Mouse (Mus musculus): ENCODE measurements around the gene Ccdc169. TPM values are rescaled to one million over a fixed set of nuclear protein-coding genes. Genes with fewer than 3 reads are reported as not detected.
A peak's percentile ranks its signal among the peaks of the same experiment; 100 is the strongest.

The Ccdc169 gene
- polyA plus RNA-seq, 1 experiment from 2014 or later = not detected

- Histone ChIP-seq H3K27ac (replicated peaks) (no peak overlapping the region), H3K4me1 (no peaks in the 10 kb centered on the region), H3K27me3 (replicated peaks; ENCODE audit: low read depth, poor library complexity, severe bottlenecking) (no peaks in the 10 kb centered on the region), H3K36me3 (replicated peaks) (no peaks in the 10 kb centered on the region), H3K9me3 (no peaks in the 10 kb centered on the region), H3K4me3 (no peak overlapping the region)
- WGBS = 93% methylated on average over 17 of the region's 17 CpGs
- no peak for DNase-seq (ENCODE audit: low spot score)
Measured at GRCm38 (mm10) chr3:55106051-55106450, 31.1 kb upstream of the Ccdc169 start.

GRCm38 (mm10) chr3:55109097-55109496 lies 28.0 kb upstream of the Ccdc169 start:
- Histone ChIP-seq H3K9me3 (no peaks in the 10 kb centered on the region), H3K36me3 (replicated peaks) (no peaks in the 10 kb centered on the region), H3K27me3 (replicated peaks; ENCODE audit: low read depth, poor library complexity, severe bottlenecking) (no peaks in the 10 kb centered on the region), H3K4me1 (peaks cover 18% of the 10 kb centered on the region), H3K4me3 (no peak overlapping the region), H3K27ac (replicated peaks) (no peak overlapping the region)
- no peak for DNase-seq (ENCODE audit: low spot score)
- 74% methylated on average over 4 of the region's 4 CpGs for WGBS

GRCm38 (mm10) chr3:55111935-55112709 lies 25.0 kb upstream of the Ccdc169 start, which contains the start of gene Spg20:
Spg20 (plus strand) TSS chr3:55112108.
- H3K36me3 ChIP-seq (replicated peaks) = peaks cover 9% of the 10 kb centered on the region
- no peaks in the 10 kb centered on the region for H3K9me3 ChIP-seq
- H3K27me3 ChIP-seq (replicated peaks; ENCODE audit: low read depth, poor library complexity, severe bottlenecking) = no peaks in the 10 kb centered on the region
- DNase-seq (ENCODE audit: low spot score) = peak; percentile 97
- H3K4me3 ChIP-seq = peak within 1 kb of the TSS; percentile 84
- H3K4me1 ChIP-seq = peaks cover 28% of the 10 kb centered on the region
- H3K27ac ChIP-seq (replicated peaks) = peak within 1 kb of the TSS; percentile 97
- under 1% methylated on average over 58 of the region's 58 CpGs for WGBS

- H3K9me3 ChIP-seq = no peaks in the 10 kb centered on the region
- peak overlapping the region; percentile 84 for H3K4me3 ChIP-seq
- no peaks in the 10 kb centered on the region for H3K27me3 ChIP-seq (replicated peaks; ENCODE audit: low read depth, poor library complexity, severe bottlenecking)
- DNase-seq (ENCODE audit: low spot score) = peak; percentile 52
- H3K36me3 ChIP-seq (replicated peaks) = peaks cover 16% of the 10 kb centered on the region
- H3K27ac ChIP-seq (replicated peaks) = peak overlapping the region; percentile 97
- H3K4me1 ChIP-seq = peaks cover 28% of the 10 kb centered on the region
- WGBS = 40% methylated on average over 16 of the region's 16 CpGs
Measured at GRCm38 (mm10) chr3:55112710-55113415, 24.3 kb upstream of the Ccdc169 start.

GRCm38 (mm10) chr3:55114313-55115065 lies 22.6 kb upstream of the Ccdc169 start:
- no peak overlapping the region for H3K4me3 ChIP-seq
- H3K27me3 ChIP-seq (replicated peaks; ENCODE audit: low read depth, poor library complexity, severe bottlenecking) = no peaks in the 10 kb centered on the region
- H3K36me3 ChIP-seq (replicated peaks) = peaks cover 32% of the 10 kb centered on the region
- no peak for DNase-seq (ENCODE audit: low spot score)
- peaks cover 28% of the 10 kb centered on the region for H3K4me1 ChIP-seq
- no peak overlapping the region for H3K27ac ChIP-seq (replicated peaks)
- no peaks in the 10 kb centered on the region for H3K9me3 ChIP-seq
- 53% methylated on average over 7 of the region's 7 CpGs for WGBS

- no peaks in the 10 kb centered on the region for H3K27me3 ChIP-seq (replicated peaks; ENCODE audit: low read depth, poor library complexity, severe bottlenecking)
- H3K4me3 ChIP-seq = no peak overlapping the region
- H3K36me3 ChIP-seq (replicated peaks) = peaks cover 38% of the 10 kb centered on the region
- no peak overlapping the region for H3K27ac ChIP-seq (replicated peaks)
- H3K9me3 ChIP-seq = no peaks in the 10 kb centered on the region
- peaks cover 28% of the 10 kb centered on the region for H3K4me1 ChIP-seq
- no peak for DNase-seq (ENCODE audit: low spot score)
- WGBS = 44% methylated on average over 1 of the region's 1 CpGs
Measured at GRCm38 (mm10) chr3:55115071-55115470, 22.1 kb upstream of the Ccdc169 start.

- Histone ChIP-seq H3K27me3 (replicated peaks; ENCODE audit: low read depth, poor library complexity, severe bottlenecking) (no peaks in the 10 kb centered on the region), H3K4me3 (no peak overlapping the region), H3K9me3 (no peaks in the 10 kb centered on the region), H3K27ac (replicated peaks) (no peak overlapping the region), H3K36me3 (replicated peaks) (peaks cover 47% of the 10 kb centered on the region), H3K4me1 (peaks cover 28% of the 10 kb centered on the region)
- 88% methylated on average over 8 of the region's 8 CpGs for WGBS
- DNase-seq (ENCODE audit: low spot score) = no peak
Measured at GRCm38 (mm10) chr3:55115989-55116388, 21.1 kb upstream of the Ccdc169 start.

GRCm38 (mm10) chr3:55119275-55119898 lies 17.8 kb upstream of the Ccdc169 start:
- H3K27me3 ChIP-seq (replicated peaks; ENCODE audit: low read depth, poor library complexity, severe bottlenecking) = no peaks in the 10 kb centered on the region

GRCm38 (mm10) chr3:55122336-55122870 lies 14.7 kb upstream of the Ccdc169 start:
- 93% methylated on average over 3 of the region's 3 CpGs for WGBS
- DNase-seq (ENCODE audit: low spot score) = no peak
- Histone ChIP-seq H3K36me3 (replicated peaks) (peaks cover 99% of the 10 kb centered on the region), H3K4me1 (no peaks in the 10 kb centered on the region), H3K4me3 (no peak overlapping the region), H3K27ac (replicated peaks) (no peak overlapping the region), H3K9me3 (no peaks in the 10 kb centered on the region), H3K27me3 (replicated peaks; ENCODE audit: low read depth, poor library complexity, severe bottlenecking) (no peaks in the 10 kb centered on the region)

More at GRCm38 (mm10) chr3:55119275-55119898, 17.8 kb upstream of the Ccdc169 start:
- H3K4me1 ChIP-seq = peaks cover 7% of the 10 kb centered on the region
- H3K27ac ChIP-seq (replicated peaks) = no peak overlapping the region
- H3K4me3 ChIP-seq = no peak overlapping the region
- DNase-seq (ENCODE audit: low spot score) = no peak
- H3K36me3 ChIP-seq (replicated peaks) = peaks cover 81% of the 10 kb centered on the region
- 92% methylated on average over 6 of the region's 6 CpGs for WGBS
- H3K9me3 ChIP-seq = no peaks in the 10 kb centered on the region

- Histone ChIP-seq H3K36me3 (replicated peaks) (peaks cover 99% of the 10 kb centered on the region), H3K4me1 (no peaks in the 10 kb centered on the region), H3K4me3 (no peak overlapping the region), H3K9me3 (no peaks in the 10 kb centered on the region), H3K27me3 (replicated peaks; ENCODE audit: low read depth, poor library complexity, severe bottlenecking) (no peaks in the 10 kb centered on the region), H3K27ac (replicated peaks) (no peak overlapping the region)
- no peak for DNase-seq (ENCODE audit: low spot score)
- WGBS = 97% methylated on average over 4 of the region's 4 CpGs
Measured at GRCm38 (mm10) chr3:55123064-55123463, 14.1 kb upstream of the Ccdc169 start.

GRCm38 (mm10) chr3:55129181-55129692 lies 7.9 kb upstream of the Ccdc169 start:
- H3K4me3 ChIP-seq = no peak overlapping the region
- no peaks in the 10 kb centered on the region for H3K4me1 ChIP-seq
- 88% methylated on average over 4 of the region's 4 CpGs for WGBS
- H3K27me3 ChIP-seq (replicated peaks; ENCODE audit: low read depth, poor library complexity, severe bottlenecking) = no peaks in the 10 kb centered on the region
- peaks cover 98% of the 10 kb centered on the region for H3K36me3 ChIP-seq (replicated peaks)
- DNase-seq (ENCODE audit: low spot score) = no peak
- no peaks in the 10 kb centered on the region for H3K9me3 ChIP-seq
- H3K27ac ChIP-seq (replicated peaks) = no peak overlapping the region

All from embryonic facial prominence, embryonic 10.5 days (tissue).